Mouse (Mus musculus) brain, embryonic 14.5 days (tissue): ENCODE results near the gene Rai2.

Source experiments
- CTCF ChIP-seq: fragments of 200-500 bp; IDR thresholded peaks from 2 replicates; pipeline ENCODE4 v1.5.1; 2012; ENCODE audit warnings: inconsistent platforms, mild to moderate bottlenecking, moderate library complexity, borderline replicate concordance; ENCODE audit not compliant: insufficient read depth, insufficient read length; ENCODE audit errors: extremely low read depth
- POLR2A ChIP-seq: fragments of 200-500 bp; IDR thresholded peaks from 2 replicates; pipeline ENCODE4 v1.6.1; 2012; ENCODE audit warnings: mild to moderate bottlenecking, inconsistent platforms, borderline replicate concordance; ENCODE audit not compliant: poor library complexity, insufficient read depth, insufficient read length, severe bottlenecking; ENCODE audit errors: extremely low read depth

DNA sequence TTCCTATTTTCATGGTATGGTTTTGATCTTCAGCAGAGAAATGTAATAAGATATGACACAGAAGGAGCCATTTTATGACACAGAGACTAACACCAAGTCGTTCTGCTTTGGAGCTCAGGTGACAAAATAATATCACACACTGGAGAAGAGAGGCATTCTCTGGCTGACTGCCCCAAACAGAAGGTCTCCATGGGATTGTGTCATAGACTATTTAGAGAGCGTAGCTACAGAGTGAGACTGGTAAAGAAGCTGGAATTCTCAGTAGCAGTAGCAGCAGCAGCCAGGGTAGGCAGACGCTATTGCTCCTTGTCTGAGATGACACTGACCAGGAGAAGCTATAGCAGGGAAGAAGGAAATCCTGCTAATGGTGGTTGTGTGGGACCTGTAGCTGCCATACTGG lies 27.5 kb upstream of the Rai2 start:
- TF ChIP-seq POLR2A = no peak
- TF ChIP-seq CTCF = no peak
